Mouse (Mus musculus) heart, postnatal 0 days (tissue): ENCODE measurements around the gene Elp5. TPM values are rescaled to one million over a fixed set of nuclear protein-coding genes. Genes with fewer than 3 reads are reported as not detected.
"Not testable (repeated sequence)": the region's sequence is repeated elsewhere in the genome, so short reads cannot be mapped to it uniquely, and the experiment has no call there.

Experiments
- ATAC-seq: fragments of 200-750 bp; cut with Nextera tagmentation; 2 replicates; pipeline ENCODE4 v1.8.0; 2017; ENCODE audit warnings: low read depth, moderate number of reproducible peaks, moderate library complexity; ENCODE audit not compliant: insufficient read depth
- DNase-seq: peaks from one replicate; pipeline ENCODE4 v3.0.0-alpha.2; 2016; ENCODE audit warnings: low spot score
- H3K27ac ChIP-seq: fragments of 300-500 bp; sonication (generic); 2 replicates; pipeline ENCODE4 v1.5.1; 2014; ENCODE audit warnings: low read depth, mild to moderate bottlenecking
- H3K27me3 ChIP-seq: fragments of 300-500 bp; sonication (generic); 2 replicates; pipeline ENCODE4 v1.6.1; 2014; ENCODE audit warnings: low read length, mixed read lengths; ENCODE audit not compliant: control insufficient read depth, insufficient read depth
- H3K36me3 ChIP-seq: fragments of 300-500 bp; sonication (generic); replicated peaks from 2 replicates; pipeline ENCODE4 v1.6.1; 2014; ENCODE audit warnings: low read length, mixed read lengths; ENCODE audit not compliant: control insufficient read depth, insufficient read depth
- H3K4me1 ChIP-seq: fragments of 300-500 bp; sonication (generic); 2 replicates; pipeline ENCODE4 v1.6.1; 2014; ENCODE audit warnings: antibody characterized with exemption; ENCODE audit not compliant: control insufficient read depth, insufficient read depth
- H3K4me2 ChIP-seq: fragments of 300-500 bp; sonication (generic); 2 replicates; pipeline ENCODE4 v1.6.1; 2014; ENCODE audit warnings: low read depth, mild to moderate bottlenecking, low read length, moderate library complexity
- H3K4me3 ChIP-seq: fragments of 300-500 bp; sonication (generic); 2 replicates; pipeline ENCODE4 v1.5.1; 2014; ENCODE audit warnings: low read depth, low read length
- H3K9ac ChIP-seq: fragments of 300-500 bp; sonication (generic); replicated peaks from 2 replicates; pipeline ENCODE4 v1.6.1; 2014; ENCODE audit warnings: low read depth, low read length, mixed read lengths
- H3K9me3 ChIP-seq: fragments of 300-500 bp; sonication (generic); replicated peaks from 2 replicates; pipeline ENCODE4 v1.6.1; 2016; ENCODE audit warnings: low read length; ENCODE audit not compliant: control insufficient read depth
- CTCF ChIP-seq: IDR thresholded peaks from 2 replicates; pipeline ENCODE4 v1.5.1; 2016; ENCODE audit warnings: antibody characterized with exemption, control low read depth, low read depth
- EP300 ChIP-seq: IDR thresholded peaks from 2 replicates; pipeline ENCODE4 v1.6.1; 2016; ENCODE audit warnings: antibody characterized with exemption, low read depth
- WGBS: fragments of 180-500 bp; shearing (Covaris S2); extraction: QIAGEN DNeasy Blood & Tissue Kit; methylation state at CpG from one replicate; pipeline ENCODE4 v1.1.7; 2014; 5-methylcytosine and 5-hydroxymethylcytosine counted together
- polyA plus RNA-seq: library from polyadenylated mRNA; unstranded; fragments of >200 nt; fragmentation: Nextera tagmentation; extraction: Ambion mirVana; gene quantifications from 2 replicates; pipeline ENCODE4 v1.2.1, GENCODE M21; 2015
- total RNA-seq: library from RNA; depleted of rRNA; stranded (reverse); fragments of >200 nt; gene quantifications from 2 replicates; pipeline ENCODE4 v1.2.3, GENCODE M21; 2014; ENCODE audit warnings: low replicate concordance

The Elp5 gene
- total and polyA plus RNA-seq, 2 experiments from 2014 or later, result 96.1 to 108 TPM

GRCm38 (mm10) chr11:70018131-70018990, 36.0 kb upstream of the Elp5 start:
- ATAC-seq (no peak), DNase-seq (peak; percentile 39)
- H3K4me3 ChIP-seq, result peak overlapping the region; percentile 56
- peak overlapping the region; percentile 56 for H3K9ac ChIP-seq
- no peaks in the 10 kb centered on the region for H3K27me3 ChIP-seq
- H3K36me3 ChIP-seq, result peaks cover 8% of the 10 kb centered on the region
- TF ChIP-seq CTCF (no peak), EP300 (no peak)
- H3K4me2 ChIP-seq, result peak overlapping the region; percentile 71
- no peaks in the 10 kb centered on the region for H3K9me3 ChIP-seq
- WGBS, result 3% methylated on average over 25 of the region's 25 CpGs
- H3K4me1 ChIP-seq, result peaks cover 32% of the 10 kb centered on the region
- H3K27ac ChIP-seq, result peak overlapping the region; percentile 74

GRCm38 (mm10) chr11:70017199-70017767, 35.0 kb upstream of the Elp5 start:
- Histone ChIP-seq H3K36me3 (peaks cover 18% of the 10 kb centered on the region), H3K4me3 (no peak overlapping the region), H3K4me1 (peaks cover 32% of the 10 kb centered on the region), H3K9me3 (no peaks in the 10 kb centered on the region), H3K9ac (peak overlapping the region; percentile 56; the same call in 1 of the 2 replicates), H3K27me3 (no peaks in the 10 kb centered on the region), H3K27ac (no peak overlapping the region), H3K4me2 (no peak overlapping the region)
- WGBS, result 47% methylated on average over 7 of the region's 7 CpGs
- no peak for TF ChIP-seq EP300
- no peak for TF ChIP-seq CTCF
- no peak for ATAC-seq
- DNase-seq, result no peak

- no peak for DNase-seq
These were observed 34.4 kb upstream of the Elp5 start, which contains the start of gene Dlg4 for GRCm38 (mm10) chr11:70016669-70017068. Gene Dlg4, plus strand, starts transcription at chr11:70016942.

DNA sequence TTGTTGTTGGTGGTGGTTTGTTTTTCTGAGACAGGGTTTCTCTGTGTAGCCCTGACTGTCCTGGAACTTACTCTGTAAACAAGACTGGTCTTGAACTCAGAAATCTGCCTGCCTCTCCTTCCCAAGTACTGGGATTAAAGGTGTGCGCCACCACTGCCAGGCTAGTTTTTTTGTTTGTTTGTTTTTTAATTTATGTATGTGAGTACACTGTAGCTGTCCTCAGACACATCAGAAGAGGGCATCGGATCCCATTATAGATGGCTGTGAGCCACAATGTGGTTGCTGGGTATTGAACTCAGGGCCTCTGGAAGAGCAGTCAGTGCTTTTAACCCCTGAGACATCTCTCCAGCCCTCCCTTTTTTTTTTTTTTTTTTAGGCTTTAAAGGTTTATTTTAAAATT, 33.9 kb upstream of the Elp5 start:
- not testable (repeated sequence) for H3K9ac ChIP-seq, DNase-seq, H3K4me3 ChIP-seq, H3K27ac ChIP-seq, H3K4me2 ChIP-seq, H3K27me3 ChIP-seq, ATAC-seq, H3K9me3 ChIP-seq
- Histone ChIP-seq H3K4me1 (peaks cover 27% of the 10 kb centered on the region), H3K36me3 (peaks cover 29% of the 10 kb centered on the region)
- WGBS, result 87% methylated on average over 2 of the region's 2 CpGs

More at GRCm38 (mm10) chr11:70016669-70017068, 34.4 kb upstream of the Elp5 start, which contains the start of gene Dlg4:
- no peak within 1 kb of the TSS for H3K27ac ChIP-seq
- H3K4me2 ChIP-seq, result peak within 1 kb of the TSS; percentile 71; the same call in 1 of the 2 replicates
- TF ChIP-seq CTCF (no peak), EP300 (no peak)
- peaks cover 24% of the 10 kb centered on the region for H3K36me3 ChIP-seq
- H3K27me3 ChIP-seq, result no peaks in the 10 kb centered on the region
- H3K9ac ChIP-seq, result peak within 1 kb of the TSS; percentile 56; the same call in 1 of the 2 replicates
- H3K4me3 ChIP-seq, result peak within 1 kb of the TSS; percentile 56
- ATAC-seq, result no peak
- H3K4me1 ChIP-seq, result peaks cover 31% of the 10 kb centered on the region
- 74% methylated on average over 3 of the region's 3 CpGs for WGBS
- H3K9me3 ChIP-seq, result no peaks in the 10 kb centered on the region

GRCm38 (mm10) chr11:70015677-70016076, 33.4 kb upstream of the Elp5 start:
- no peak overlapping the region for H3K9ac ChIP-seq
- H3K4me3 ChIP-seq, result no peak overlapping the region

More at GRCm38 (mm10) chr11:70015677-70016076, 33.4 kb upstream of the Elp5 start:
- 57% methylated on average over 6 of the region's 6 CpGs for WGBS
- peak overlapping the region; percentile 84 for H3K4me2 ChIP-seq
- peaks cover 34% of the 10 kb centered on the region for H3K36me3 ChIP-seq
- no peaks in the 10 kb centered on the region for H3K27me3 ChIP-seq
- peaks cover 23% of the 10 kb centered on the region for H3K4me1 ChIP-seq
- no peaks in the 10 kb centered on the region for H3K9me3 ChIP-seq
- ATAC-seq (no peak), DNase-seq (no peak)
- H3K27ac ChIP-seq, result no peak overlapping the region
- TF ChIP-seq EP300 (no peak), CTCF (no peak)
